Mouse (Mus musculus) right cerebral cortex, postnatal 14 days (tissue): Measurements from ENCODE around the gene Pde3a.

Experiments used
- DNase-seq: peaks from one replicate; pipeline ENCODE4 v3.0.0; 2022

The Pde3a gene

GRCm38 (mm10) chr6:141248691-141249584 is at the start of gene Pde3a:
Pde3a (plus strand) TSS chr6:141249269.
- no peak for DNase-seq

DNA sequence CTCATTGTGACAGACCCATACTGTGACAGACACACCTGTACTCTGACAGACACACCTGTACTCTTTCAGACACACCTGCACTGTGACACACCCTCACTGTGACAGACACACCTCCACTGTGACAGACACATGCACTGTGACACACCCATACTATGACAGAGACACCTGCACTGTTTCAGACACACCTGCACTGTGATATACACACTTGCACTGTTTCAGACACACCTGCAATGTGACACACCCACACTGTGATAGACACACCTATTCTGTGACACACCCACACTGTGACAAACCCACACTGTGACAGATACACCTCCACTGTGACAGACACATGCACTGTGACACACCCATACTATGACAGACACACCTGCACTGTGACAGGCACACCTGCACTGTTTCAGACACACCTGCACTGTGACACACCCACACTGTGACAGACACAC is 48.9 kb upstream of the Pde3a start:
- DNase-seq = no peak

GRCm38 (mm10) chr6:141207531-141207930 is 41.5 kb upstream of the Pde3a start:
- DNase-seq = no peak

- DNase-seq = no peak
These were observed 40.7 kb upstream of the Pde3a start for GRCm38 (mm10) chr6:141208283-141208872.

DNA sequence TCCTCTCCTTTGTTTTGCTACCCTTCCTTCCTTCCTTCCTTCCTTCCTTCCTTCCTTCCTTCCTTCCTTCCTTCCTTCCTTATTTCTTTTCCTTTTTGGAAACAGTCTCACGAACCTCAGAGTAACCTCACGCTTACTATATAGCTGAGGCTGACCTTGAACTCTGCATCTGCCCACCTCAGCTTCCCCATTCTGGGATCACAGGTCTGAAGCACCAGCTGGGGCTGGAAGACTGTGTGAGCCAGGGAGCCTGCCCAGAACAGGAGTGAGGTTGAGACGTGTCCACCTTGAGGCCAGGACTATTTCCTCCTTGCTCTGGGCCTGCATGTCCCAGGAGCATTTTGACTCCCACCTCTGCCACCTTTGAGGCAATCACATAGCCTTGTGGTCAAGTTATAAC is 39.0 kb upstream of the Pde3a start:
- DNase-seq = no peak

- no peak for DNase-seq
These were observed 28.0 kb upstream of the Pde3a start for GRCm38 (mm10) chr6:141221081-141221480.

DNA sequence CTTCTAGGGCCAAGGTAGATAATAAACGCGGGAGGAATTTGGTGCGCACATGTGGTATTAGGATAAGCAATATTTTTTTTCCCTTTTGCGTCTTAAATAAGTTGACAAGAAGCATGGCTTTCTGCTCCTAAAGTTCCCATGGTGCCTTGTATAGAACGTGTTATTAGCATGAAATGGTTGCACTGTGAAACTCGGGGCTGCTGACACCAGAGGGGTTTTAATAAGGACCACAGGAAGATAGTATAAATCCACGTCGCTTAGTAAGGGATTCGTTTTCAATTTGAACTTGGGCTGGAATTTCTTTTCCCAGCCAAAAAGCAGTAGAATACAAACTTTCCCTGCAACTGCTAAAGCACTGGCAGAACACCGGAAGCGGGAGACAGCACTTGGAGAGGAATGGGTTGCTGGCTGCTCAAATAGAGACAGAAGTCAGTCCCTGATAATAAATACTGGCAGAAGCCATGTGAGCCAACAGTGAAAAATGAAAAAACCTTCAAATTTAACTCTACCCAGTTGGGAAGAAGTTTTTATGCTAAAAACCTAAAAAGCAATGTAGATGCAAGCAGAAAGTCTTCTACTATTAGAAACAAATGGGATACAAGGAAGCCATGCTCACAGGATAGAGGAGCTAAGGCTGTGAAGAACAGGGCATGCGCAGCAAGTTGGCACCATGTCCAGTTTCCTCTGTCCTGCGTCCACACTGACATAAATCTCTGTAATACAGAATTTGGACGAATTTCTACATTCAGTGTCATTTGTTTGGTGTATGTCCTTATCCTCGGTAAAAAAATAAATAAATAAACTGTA is 22.0 kb upstream of the Pde3a start:
- no peak for DNase-seq

- no peak for DNase-seq
These were observed 21.4 kb upstream of the Pde3a start for GRCm38 (mm10) chr6:141227658-141228005.

GRCm38 (mm10) chr6:141232756-141233382 is 16.2 kb upstream of the Pde3a start:
- DNase-seq = no peak

DNA sequence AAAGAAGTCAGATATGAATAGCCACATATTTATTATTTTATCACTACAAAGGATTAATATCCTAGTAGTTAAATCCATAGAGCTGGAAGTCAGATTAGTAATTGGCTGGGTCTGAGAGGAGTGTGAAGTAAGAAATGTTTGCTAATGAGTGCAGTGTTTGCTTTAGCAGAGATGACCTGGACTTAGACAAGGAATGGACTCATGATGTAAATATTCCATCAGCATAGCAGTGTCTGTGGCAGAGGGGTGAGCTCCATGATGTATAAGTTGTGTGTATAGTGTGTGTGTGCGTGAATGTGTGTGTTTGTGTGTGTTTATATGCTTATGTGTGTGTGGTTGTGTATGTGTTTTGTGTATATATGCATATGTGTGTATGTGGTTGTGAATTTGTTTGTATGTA is 7.3 kb upstream of the Pde3a start:
- DNase-seq = no peak

- DNase-seq = no peak
These were observed 4.0 kb upstream of the Pde3a start for GRCm38 (mm10) chr6:141245089-141245488.

DNA sequence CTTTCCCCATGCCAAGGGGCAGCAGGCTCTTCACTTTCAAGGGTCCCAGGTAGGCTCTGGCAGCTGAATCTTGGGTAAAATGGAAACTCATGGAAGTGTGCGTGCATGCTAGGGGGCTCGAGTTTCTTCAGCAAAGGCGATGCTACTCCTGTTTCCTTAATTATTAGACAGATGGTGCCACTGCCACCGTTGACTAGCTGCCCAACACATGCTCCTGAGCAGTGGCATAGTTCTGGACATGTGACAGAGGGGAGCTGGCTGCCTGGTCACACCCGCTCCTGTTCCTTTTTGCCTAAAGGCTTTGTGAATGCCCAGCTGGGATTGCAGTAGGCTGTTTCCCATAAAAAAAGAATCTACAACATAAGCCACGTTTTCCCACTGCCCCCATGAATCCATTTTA is 2.7 kb upstream of the Pde3a start:
- no peak for DNase-seq

DNA sequence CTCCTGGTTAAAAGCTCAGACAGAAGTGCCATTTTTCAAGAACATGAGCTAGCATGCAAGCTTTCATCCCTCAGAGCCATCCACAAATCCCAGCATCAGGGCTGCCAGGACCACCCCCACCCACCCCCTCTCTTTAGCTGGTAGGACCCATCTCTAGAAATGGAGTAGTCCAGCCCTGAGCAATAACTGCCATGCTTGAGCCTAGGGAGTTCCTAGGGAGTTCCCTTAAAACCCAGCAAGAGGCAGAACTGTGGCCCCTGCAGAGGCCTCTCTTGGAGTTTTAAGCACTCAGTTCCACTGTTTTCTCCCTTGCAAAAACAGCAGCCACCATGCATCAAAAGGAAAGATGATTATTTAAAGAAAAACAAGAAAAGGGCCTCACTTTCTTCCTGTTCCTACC is 988 bp upstream of the Pde3a start:
- DNase-seq = no peak

GRCm38 (mm10) chr6:141249585-141250295 is 671 bp downstream of the Pde3a start:
- DNase-seq = peak; percentile 40

DNA sequence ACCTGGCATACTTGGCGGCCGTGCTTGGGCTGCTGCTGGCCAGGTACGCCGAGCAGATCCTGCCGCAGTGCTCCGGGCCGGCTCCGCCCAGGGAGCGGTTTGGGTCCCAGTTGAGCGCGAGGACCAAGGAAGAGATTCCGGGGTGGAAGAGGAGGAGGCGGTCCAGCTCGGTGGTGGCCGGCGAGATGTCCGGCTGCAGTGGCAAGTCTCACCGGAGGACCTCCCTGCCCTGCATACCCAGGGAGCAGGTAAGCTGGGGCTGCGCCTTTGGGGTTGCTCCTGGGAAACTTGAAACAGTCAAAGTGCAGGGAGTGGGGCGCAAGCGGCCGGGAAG is 1.2 kb downstream of the Pde3a start:
- DNase-seq = no peak

DNA sequence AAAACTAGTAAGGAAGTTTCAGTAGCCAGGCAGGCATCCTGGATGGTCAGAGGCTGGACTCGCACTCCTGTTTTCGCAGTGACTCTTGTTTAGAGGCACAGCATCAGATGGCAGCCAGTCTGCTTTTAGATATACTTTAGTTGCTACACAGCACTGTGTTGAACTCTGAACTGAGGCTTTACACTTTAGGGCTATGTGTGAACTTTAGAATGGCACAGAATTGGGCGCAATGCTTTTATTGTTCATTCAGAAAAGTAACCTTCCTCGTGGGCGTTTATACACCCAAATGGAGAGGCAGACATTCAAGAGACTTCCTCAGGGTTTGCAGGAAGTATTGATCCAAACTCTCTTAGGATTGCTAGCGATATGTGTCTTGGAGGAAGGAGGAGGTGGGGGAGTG is 1.9 kb downstream of the Pde3a start:
- no peak for DNase-seq

DNA sequence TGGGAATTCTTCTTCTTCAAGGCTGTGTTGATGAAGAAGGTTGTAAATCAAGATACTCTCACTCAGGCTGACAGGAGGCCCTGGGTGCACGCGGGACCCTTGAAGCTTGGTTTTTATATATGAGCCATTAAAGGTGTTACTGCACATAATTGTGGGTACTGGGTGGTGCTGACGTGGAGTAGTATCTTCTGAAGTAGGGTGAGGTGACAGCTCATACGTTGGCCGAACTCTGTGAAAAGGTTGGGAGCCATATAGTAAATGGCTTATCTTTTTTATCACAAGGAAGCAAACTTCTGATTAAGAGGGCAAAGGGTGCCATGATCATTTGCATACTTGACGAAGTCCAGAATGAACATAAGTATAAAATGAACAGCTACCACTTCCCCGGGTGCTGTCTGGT is 3.5 kb downstream of the Pde3a start:
- no peak for DNase-seq

DNA sequence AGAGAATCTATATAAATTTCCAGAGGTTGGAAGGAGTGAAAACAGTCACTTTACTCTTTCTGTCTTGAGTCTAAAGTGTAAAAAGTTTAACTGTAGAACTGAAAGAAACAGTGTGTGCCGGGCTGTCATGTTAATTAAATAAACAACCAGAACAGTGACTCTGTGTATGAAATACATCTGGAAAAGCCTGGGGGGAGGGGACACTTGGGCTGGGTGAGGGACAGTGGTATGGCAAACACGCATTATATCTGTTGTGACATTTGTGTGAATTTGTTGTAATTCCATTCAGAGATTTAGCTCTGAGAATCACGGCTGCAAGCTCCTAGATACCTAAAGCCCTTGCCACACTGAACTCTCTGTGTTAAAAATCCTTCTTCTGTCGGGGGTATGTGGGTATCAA is 5.9 kb downstream of the Pde3a start:
- no peak for DNase-seq

GRCm38 (mm10) chr6:141256896-141257295 is 7.8 kb downstream of the Pde3a start:
- no peak for DNase-seq

- no peak for DNase-seq
These were observed 8.5 kb downstream of the Pde3a start for GRCm38 (mm10) chr6:141257434-141258202.

GRCm38 (mm10) chr6:141265257-141265656 is 16.2 kb downstream of the Pde3a start:
- DNase-seq = no peak
